Mouse (Mus musculus) layer of hippocampus, adult 9-10 months (tissue): Measurements from ENCODE around the gene Olfr78.

Experiments used
- DNase-seq: peaks from one replicate; pipeline ENCODE4 v3.0.0; 2022; ENCODE audit warnings: low spot score

The Olfr78 gene

DNA sequence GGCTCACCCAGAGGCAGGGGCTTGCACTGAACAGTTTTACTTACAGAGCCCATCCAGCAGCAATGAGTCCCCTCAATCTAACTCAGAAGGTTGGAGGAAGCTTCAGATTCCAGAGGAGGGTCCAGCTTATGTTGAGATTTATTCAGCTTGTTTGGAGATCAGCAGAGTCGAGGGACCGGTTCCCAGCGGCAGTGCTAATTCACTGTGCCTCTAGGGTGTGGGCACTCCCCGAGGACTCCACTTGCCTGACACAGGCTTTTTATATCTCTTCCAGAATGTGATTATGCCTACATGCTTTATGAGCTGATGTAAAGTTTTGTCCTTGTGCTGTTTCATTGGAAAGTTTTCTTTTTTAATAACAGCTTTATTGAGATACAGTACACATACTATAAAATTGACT, at the start of gene Olfr78, which contains the start of gene Olfr560:
Gene Olfr78, minus strand, starts transcription at position 206 of the 400 bp plus-strand sequence.
Gene Olfr560, minus strand, starts transcription at position 101 of the 400 bp plus-strand sequence.
- DNase-seq: no peak

GRCm38 (mm10) chr7:102803180-102803579, 43.9 kb upstream of the Olfr78 start, which contains the start of gene Olfr564:
Gene Olfr564, plus strand, starts transcription at chr7:102803480.
- DNase-seq: no peak

DNA sequence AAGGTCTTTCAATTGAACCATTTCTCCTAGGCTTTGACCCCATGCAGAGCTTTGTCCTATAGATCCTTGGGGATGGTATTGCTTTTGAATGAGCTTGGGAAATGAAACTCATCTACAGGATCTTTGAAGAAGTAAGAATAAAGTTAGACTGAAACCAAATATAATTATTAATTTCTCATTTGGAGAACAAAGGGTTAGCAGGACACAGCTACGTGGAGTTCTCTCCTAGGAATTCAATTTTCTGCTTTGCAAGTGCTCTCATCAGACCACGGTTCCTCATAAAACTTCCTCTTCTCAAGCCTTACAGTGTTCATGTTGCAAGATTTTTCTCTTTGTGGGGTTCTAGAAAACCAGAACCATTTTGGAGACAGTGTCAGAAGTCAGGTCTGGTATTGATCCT, 11.7 kb upstream of the Olfr78 start, which contains the start of gene Olfr561:
Gene Olfr561, plus strand, starts transcription at position 301 of the 400 bp plus-strand sequence.
- no peak for DNase-seq

- DNase-seq: no peak
These were observed 7.2 kb downstream of the Olfr78 start for GRCm38 (mm10) chr7:102752086-102752485.

GRCm38 (mm10) chr7:102737705-102738104, 21.6 kb downstream of the Olfr78 start:
- DNase-seq: no peak

GRCm38 (mm10) chr7:102733793-102734192, 25.5 kb downstream of the Olfr78 start:
- no peak for DNase-seq

DNA sequence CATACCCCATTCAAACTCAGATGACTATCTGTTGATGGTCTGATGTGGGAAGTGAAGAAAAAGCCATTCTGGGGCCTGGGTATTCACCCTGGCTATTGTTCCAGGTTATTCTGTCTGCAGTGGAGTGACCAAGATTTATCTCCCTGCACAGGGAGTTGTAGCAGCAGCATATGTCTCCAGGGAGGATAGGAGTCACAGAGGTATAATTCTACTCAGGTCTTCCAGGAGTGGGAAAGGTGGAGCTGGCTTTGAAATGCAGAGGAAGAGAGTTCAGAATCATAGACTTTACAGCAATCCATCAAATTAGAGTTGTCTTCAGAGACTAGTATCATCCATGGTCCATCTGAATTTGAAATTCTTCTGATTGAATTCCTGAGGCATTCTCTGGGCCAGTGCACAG, 31.9 kb downstream of the Olfr78 start, which contains the start of gene Olfr559:
Gene Olfr559, minus strand, starts transcription at position 101 of the 400 bp plus-strand sequence.
- DNase-seq: no peak

DNA sequence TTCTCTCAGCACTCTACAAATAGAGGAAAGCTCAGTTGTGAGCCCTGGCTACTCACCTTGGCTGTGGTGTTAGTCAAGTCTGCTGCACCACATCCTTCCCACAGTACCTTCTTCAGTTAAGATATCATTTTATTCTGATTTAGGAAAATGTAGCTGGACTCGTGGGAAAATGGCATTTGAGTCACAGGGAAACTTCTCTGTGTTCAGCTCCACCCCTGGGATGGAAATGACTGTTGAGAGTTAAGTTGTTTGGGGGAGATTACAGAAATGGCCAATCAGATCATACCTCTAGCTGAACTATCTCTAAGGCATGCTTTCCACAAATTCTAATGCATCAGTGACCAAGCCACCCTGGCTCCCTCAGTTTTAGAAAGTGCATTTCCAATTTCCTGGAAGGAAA, 40.3 kb downstream of the Olfr78 start, which contains the start of gene Olfr33:
Gene Olfr33, minus strand, starts transcription at position 101 of the 400 bp plus-strand sequence.
- DNase-seq: no peak

- no peak for DNase-seq
These were observed 57.4 kb downstream of the Olfr78 start, which contains the start of gene Olfr558 for GRCm38 (mm10) chr7:102701915-102702314. Gene Olfr558, plus strand, starts transcription at chr7:102702215.

DNA sequence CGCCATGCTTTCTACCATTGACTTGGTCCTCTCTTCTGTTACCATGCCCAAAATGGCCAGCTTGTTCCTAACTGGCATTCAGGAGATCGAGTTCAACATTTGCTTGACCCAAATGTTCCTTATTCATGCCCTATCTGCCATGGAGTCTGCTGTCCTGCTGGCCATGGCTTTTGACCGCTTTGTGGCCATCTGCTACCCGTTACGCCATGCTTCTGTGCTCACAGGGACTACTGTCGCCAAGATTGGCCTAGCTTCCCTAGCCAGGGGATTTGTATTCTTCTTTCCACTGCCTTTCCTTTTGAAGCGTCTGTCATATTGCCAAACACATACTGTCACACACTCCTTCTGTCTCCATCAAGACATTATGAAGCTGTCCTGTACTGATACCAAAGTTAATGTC, 60.8 kb downstream of the Olfr78 start:
- no peak for DNase-seq

GRCm38 (mm10) chr7:102695358-102696125, 63.7 kb downstream of the Olfr78 start, which contains the start of gene Olfr557:
Gene Olfr557, plus strand, starts transcription at chr7:102695910.
- DNase-seq: no peak
